Mouse (Mus musculus) adipocyte (in vitro differentiated cells): ENCODE data around the gene Eif5.
"Not testable (repeated sequence)": the region's sequence is repeated elsewhere in the genome, so short reads cannot be mapped to it uniquely, and the experiment has no call there.

Source experiments
- DNase-seq: peaks from one replicate; pipeline ENCODE4 v3.0.0-alpha.2; 2016; ENCODE audit warnings: low spot score

Eif5 gene

DNA sequence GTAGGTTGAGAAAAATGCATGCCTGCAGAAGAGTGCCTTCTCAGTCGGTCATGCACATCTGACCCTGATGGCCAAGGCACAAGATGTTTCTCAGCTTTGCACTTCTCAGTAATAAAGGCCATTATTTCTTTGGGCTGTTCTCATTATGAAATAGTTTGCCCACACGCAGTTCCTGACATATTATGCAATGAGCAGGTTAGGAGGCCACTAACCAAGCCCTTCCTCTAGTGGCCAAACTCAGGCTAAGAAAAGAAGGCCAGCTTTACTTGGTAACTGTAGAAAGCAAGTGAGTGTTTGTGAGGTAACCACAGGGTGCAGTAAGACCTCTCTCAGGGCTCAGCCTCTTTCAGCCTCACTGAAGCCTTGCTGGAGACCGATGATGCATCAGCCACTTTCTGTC is 12.9 kb upstream of the Eif5 start:
- DNase-seq, result peak; percentile 74

DNA sequence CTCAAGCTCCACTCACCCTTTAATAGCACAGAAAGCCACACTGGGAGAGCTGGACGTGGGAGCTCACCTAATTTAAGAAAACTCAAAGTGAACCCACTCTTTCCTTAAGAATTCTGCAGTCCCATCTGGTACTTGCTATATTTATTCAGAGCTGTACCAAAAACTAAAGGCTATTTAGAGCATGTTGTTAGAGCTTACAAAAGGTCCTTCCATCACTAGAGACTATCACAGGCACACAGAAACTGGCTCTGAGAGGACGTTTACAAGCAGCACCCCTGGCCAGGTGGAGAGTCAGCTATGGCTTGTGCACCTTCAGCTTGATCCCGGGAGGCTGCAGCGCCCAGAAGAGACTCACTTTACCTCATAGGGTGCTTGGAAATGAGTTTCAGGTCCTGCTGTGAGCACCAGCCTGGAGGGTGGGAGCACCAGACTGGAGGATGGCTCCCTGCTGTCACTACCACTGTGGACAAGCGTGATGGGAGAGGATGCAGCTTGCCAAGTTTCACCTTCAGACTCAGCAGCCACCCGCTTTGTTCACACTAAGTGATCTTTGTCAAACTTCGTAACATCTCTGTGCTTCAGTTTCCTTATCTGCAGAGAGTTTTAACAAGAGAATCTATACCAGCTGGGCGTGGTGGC is 10.1 kb upstream of the Eif5 start:
- DNase-seq, result no peak

DNA sequence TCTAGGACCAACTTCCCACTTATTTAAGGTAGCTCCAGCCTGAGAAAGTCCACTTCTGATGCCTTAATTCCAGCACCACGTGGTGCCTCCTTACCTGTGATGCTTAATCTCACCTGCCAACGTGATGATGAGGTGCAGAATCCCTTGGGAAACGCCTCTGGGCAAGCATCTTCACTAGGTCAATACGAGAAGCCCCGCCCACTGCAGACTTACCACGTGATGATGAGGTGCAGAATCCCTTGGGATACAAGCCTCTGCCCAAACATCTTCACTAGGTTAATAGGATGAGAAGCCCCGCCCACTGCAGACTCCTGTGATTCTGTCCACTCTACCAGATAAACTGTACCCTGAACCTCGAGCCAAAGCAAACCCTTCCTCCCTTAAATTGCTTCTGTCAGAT is 8.6 kb upstream of the Eif5 start:
- DNase-seq, result no peak

DNA sequence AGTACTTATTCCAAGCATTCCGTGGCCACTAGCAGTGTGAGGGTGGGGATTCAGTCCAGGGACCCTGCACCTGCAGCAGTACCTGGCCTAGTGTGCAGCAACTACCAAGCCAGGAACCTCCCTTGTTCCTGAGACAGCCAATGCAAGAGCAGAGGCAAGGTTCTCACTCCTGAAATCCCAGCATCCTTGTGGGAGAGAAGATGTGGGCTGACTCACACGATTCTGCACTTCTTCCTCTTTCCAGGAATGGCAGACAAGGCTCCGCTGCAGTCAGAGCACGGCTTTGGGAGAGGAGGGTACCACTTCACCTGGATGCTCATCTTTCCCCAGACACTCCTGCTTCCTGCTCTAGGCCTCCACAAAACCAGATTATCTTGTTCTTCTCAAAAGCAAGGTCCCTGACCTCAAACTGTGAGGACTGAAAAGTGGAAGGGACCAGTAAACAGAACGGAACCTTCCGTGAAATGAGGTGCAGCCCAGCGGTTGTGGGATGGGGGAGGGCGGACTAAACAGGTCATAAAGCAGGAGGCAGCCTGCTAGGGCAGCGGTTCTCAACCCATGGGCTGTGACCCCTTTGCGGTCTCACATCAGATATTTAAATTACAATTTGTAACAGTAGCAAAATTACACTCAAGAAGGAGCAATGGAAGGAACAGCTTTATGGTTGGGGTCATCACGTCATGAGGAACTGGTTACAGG is 4.6 kb upstream of the Eif5 start:
- DNase-seq, result no peak

DNA sequence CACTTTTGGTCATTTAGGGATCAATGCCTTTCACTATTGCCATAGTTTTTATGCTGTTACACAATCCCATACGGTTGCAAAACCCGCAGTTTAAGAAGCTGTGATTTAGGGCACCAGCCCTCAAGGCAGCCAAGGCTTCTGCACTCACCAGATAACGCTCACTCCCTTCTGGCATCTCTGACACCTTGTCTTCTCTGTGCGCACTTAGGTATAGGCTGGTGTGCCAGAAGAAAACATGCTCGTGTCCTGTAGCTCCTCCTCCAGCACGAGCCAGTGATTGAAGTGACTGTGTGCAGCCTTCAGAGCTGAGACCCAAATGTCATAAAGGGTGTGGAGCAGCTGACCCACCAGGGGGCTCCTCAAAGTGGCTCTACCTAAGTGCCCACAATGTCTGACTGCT is 2.5 kb upstream of the Eif5 start:
- peak; percentile 45 for DNase-seq

DNA sequence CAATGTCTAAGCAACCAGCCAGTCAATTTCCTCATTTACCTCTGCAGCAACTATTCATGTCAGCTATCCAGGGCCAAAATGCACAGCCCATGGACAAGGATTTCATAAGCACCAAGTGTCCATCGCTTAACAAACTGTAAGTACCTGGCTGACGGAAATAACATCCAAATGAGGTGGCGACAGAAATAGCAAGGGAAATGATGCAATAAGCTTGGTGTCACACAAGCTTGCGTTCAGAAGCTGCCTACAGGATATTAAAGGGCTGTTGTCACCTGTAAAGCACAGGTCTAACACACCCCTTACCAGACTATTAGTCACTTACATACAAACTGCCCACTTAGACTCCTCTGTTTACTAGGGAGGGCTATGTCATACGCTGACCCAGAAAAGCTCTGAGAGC is 2.1 kb upstream of the Eif5 start:
- DNase-seq, result no peak

DNA sequence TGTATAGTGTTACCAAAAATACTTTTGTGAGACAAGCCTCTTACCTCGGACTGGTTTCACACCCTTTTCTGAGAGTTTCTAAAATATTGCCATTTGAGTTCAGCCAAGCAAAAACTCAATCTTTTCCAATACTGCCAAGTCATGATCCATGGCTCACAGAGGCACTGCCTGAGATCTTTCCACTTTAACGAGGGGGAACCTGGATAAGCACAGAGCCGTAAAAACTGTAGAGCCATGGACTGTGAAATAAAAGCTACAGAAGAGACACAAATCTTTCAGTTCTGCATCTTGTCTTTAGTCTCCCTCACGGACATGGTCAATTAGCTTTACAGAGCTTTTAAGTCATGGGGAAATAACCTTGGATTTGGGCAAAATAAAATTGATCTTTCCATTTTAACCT is 1.1 kb upstream of the Eif5 start:
- DNase-seq, result no peak

DNA sequence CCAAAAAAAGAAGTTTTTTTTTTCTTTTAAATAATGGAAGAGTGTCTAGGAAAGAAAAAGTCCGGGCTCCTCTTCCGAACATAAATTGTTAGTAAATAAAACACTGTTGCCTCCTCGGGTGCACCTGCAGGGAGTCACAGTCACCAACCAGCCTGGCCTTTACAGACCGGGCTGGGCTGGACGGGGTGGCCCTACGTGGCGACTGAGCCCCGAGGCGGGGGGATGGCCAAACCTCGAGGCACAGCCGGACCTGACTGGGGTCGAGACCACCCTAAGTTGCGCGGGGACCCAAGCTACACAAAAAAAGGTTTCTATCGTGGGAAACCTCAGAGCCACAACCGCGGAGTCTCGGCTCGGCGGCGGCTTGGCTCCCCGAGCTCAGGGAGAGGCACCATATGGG is 475 bp upstream of the Eif5 start:
- DNase-seq, result no peak

DNA sequence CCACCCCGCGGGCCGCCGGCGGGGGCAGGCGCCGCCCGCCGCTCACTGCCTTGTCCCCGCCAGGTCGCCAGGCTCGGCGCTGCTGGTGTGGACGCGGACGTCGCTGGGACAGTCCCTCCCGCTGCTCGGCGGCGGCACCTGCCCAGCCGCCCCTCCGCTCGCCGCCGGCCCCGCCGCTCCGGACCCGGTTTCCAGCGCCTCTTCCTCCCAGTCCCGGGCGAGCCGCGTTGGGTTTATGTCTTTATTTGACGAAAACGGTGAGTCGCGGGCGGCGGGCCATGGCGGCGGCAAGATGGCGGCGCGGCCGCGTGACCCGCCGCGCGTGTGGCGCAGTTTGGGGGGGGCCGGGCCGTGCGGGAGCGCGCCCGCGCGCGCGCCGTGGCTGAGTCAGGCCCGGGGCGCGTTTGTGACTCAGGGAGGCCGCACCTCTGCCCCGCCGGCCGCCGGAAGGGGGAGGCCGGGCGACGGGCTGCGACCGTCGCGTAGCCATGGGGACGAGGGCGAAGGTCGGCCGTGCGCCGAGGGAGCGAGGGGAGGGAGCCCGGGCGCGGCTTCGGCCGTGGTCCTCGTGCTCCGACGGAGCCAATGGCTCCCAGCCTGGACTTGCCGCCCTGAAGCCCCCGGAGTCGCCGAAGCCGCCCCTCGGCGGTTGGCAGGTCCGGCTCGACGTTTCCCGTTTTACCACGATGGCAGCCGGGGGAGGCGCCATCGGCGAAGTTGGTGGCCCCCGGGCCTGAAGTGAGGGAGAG is 650 bp downstream of the Eif5 start:
- peak; percentile 72 for DNase-seq

DNA sequence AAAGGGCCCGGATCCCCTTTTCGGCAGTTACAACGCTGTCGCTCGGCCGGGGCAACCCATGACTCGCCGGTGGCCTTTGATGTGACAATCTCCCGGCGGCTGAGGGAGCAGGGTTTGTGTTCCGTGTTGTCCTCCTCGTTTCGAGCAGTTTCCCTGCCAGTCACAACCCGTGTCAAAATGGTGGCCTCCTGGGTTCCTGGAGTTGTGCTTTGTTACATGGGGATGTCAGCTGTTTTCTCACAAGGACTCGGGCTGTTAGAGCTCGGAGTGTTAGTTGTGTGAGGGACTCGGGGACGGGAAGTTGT is 1.2 kb downstream of the Eif5 start:
- DNase-seq, result peak; percentile 36

DNA sequence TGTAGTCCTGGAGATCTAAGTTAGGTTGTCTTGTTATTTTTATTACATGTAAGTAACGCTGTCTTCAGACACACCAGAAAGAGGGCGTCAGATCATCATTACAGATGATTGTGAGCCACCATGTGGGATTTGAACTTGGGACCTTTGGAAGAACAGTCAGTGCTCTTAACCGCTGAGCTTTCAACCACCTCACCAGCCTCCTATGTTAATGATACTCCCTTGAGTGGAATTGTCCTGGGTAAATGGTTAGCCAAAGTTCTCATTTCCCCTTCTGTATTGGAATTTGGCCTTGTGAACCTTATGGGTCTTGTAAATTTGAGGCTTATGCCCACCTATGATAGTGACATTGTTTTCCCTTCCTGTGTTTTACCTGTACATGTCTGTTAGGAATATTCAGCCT is 9.3 kb downstream of the Eif5 start:
- no peak for DNase-seq

DNA sequence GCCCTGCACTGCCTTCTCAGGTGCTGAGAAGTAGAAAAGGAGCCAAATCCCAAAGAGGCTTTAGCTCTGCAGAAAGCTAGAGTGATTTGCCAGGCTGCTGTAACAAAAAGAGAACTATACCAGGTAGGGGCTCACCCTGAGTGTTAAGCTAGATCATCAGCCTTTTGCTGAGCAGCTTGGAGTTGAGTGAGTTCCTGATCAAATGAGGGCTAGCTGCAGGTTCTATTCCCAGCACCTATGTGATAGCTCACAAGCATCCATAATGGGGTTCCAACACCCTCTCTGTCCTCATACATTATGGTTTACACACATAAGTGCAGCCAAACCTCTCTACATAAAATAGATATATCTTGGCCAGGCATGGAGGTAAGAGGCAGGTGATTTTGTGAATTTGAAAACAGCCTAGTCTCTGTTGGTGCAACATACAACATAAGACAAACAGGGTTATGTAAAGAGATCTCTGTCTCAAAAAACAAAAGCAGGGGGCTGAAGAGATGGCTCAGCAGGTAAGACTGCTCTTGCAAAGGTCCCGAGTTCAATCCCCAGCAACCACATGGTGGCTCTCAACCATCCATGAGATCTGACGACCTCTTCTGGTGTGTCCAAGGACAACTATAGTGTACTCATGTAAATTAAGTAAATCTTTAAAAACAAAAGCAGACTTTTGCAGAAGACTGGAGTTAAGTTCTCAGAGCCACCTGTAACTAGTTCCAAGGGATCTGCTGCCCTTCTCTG is 10.9 kb downstream of the Eif5 start:
- DNase-seq, result no peak

DNA sequence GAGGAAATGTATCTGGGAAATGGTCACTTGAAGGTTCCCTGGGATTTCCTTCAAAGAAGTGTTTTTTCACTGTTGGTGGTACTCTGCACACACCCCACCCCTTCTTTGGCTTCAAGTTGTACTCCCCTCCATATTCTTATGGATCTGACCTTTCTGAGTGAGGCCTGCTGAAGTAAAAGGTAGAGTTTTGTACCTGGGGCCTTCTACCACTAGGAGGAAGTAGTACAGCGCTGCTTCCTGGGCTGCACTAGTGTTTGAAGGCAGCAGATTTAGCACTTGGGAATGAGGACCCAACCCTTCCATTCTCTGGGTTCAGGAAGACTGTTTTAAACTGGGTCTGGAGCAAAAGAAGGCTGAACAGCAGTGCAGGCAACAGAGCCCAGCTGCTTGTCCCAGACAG is 12.9 kb downstream of the Eif5 start:
- no peak for DNase-seq

DNA sequence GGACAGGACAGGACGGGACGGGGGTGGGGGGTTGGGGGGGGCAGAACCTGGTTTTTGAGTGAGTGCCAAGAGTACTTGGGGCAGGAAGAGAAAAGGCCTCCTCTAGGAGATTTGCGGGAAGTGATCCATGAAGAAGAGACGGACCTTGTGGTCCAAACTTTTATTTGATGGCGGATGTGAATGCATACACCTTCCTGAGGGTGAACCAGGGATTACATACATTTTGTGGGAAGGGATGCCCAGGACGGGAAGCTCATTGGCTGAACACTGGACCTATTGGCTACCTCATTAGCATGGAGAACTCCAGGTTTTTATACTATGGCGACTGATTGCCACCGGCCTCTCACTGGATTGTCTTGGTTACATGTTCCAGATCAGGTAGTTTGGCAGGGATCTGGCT is 14.5 kb downstream of the Eif5 start:
- DNase-seq, result no peak

DNA sequence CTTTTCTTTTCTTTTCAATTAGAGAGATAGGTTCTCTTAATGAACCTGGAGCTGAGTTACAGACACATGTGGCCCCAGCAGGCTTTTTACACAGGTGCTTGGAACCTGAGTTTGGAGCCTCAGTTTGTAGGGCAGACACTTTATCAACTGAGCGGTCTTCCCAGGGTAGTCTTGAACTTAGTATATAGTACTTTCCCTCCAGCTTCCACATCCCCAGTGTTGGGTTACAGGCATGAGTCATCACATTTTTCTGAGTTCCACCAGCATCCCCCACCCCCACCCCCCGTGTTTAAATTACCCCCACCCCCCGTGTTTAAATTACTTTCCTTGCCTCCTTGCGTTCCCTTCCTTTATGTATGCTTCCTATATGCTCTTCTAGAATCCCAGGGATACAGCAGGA is 17.5 kb downstream of the Eif5 start:
- no peak for DNase-seq

DNA sequence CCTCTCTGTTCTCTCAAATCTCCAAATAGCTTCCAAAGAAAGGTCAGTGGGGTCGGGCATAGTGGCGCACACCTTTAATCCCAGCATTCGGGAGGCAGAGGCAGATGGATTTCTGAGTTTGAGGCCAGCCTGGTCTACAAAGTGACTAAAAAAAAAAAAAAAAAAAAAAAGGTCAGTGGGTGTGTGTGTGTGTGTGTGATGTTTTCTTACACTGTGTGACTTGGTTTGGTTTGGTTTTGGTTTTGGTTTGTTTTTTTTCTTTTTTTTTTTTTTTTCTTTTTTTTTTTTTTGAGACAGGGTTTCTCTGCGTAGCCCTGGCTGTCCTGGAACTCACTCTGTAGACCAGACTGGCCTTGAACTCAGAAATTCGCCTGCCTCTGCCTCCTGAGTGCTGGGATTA is 18.1 kb downstream of the Eif5 start:
- not testable (repeated sequence) for DNase-seq

DNA sequence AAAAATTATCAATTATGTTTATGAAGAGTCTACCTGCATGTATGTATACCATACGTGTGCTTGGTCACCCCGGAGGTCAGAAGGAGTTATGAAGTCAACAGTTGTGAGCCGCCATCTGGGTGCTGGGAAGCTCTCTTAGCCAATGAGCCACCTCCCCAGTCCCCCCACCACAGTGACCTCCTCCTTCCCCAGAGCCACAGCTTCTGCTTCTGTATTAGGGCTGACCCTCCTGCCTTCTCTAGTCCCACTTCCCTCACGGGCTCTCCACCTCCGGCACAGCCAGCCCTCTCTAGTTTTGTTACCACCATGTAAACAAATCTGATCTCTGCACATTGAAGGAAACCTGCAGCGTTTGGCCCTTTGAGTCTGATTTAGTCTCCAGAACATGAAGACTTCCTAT is 19.7 kb downstream of the Eif5 start:
- no peak for DNase-seq

DNA sequence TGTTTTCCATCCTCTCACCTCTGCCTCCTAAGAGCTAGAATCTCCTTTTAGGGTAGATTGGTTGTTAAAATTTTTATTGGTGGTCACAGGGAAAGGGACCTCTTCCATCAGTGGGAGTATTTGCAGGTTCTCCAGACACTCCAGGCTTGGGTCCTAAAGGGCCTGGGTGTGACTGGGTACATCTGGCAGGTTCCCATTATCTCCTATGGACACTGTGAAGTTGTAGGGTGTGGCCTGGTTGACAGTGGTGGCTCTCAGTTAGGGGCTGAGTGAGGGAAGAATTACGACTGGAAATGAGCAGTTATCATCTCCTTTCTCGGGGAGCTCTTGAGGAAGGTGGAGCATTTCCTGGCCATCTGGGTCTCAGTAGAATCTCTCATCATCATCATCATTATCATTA is 20.8 kb downstream of the Eif5 start:
- no peak for DNase-seq

DNA sequence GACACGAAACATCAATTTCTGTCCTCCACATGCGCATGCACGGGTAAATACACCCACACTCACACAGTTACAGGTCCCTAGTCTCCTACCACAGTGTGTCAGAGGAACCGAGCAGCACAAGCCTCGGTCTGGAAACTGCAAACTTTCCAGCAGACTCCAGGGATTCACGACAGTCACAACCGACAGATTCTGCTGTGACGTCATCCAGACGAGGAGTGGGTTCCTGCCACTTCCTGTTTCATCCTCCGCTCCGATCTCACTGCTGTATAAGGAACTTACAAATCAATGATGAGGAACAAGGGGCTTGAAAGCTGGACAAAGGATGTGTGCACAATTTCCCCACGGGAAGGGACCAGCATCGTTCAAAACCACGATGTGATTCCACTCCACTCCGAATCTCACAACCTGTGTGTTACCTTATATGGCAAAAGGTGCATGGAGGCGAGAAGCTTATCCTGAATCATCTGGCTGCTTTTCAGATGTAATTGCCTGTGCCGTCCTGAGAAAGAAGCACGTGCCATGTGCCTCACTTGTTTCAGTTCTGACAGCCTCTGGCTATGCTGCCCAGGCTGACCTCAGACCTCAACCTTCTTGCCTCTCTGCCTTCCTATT is 21.9 kb downstream of the Eif5 start:
- no peak for DNase-seq

DNA sequence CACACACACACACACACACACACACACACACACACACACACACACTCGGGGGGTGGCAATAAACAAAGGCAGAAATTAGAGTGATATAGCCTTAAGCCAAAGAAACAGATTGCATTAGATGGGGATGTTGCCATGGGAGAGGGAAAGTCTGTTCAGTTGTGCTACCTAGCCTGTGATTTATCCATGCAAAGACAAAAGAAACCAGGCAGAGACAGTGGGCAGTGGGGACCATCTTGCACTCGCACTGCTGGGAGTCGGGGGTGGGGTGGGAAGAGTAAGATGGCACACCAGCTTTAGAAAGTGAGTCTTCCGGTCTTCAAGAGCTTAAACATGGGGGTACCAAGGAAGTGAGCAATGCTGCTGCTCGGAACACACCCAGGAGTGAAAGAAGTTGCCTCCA is 22.5 kb downstream of the Eif5 start:
- no peak for DNase-seq

DNA sequence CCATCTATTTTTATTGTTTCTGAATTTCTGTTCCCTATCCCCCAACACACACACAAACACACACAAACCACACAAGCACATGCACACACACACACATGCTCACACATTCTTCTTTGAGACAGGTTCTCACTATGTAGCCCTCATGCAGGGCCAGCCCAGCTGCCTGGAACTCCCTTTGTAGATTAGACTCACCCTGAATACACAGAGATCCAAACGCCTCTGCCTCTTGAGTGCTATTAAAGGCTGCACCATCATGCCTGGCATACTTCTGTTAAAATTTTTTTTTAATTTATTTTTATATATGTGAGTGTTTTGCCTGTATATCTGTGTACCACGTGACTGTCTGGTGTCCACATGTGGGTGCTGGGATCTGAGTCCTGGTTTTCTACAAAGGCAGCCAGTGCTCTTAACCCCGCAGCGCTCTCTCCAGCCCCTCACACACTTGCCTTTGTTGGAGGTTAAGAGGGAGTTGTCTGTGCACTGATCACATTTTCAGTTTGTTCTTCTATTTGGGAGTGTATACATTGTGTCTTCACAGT is 24.5 kb downstream of the Eif5 start:
- DNase-seq, result no peak

DNA sequence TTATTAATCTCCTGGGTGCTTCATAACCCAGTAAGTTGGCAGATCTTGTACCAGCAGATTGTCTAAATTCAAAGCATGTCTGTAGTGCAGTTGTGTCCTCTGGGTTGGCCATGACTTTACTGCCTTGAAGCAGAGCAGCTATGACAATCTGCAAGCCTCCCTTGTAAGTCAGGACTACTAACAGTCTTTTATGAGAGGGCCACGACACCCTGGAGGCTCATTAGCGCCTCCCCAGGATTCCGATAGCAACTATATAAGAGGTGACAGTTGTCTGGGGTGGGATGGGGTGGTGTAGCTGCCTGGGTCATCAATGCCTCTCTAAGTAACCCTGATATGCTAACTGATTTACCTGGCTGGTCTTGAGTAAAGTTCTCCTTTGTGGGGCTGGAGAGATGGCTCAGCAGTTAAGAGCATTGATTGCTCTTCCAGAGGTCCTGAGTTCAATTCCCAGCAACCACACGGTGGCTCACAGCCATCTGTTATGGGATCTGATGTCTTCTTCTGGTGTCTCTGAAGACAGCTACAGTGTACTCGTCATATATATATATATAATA is 25.3 kb downstream of the Eif5 start:
- no peak for DNase-seq
